Mouse (Mus musculus): ENCODE measurements around the gene Dok3.

Dok3 gene

GRCm38 (mm10) chr13:55540933-55541332 lies 11.8 kb upstream of the Dok3 start:
- DNase-seq (ENCODE audit: low spot score in 2 of 2), result peak in 1 of 2 experiments; percentile 42

GRCm38 (mm10) chr13:55536194-55537175 lies 7.4 kb upstream of the Dok3 start, which contains the start of gene Ddx41:
Ddx41 (minus strand) TSS chr13:55536658.
- DNase-seq (ENCODE audit: low spot score in 2 of 2), result peak; percentile 100

- no peak for DNase-seq (ENCODE audit: low spot score in 2 of 2)
Observed at GRCm38 (mm10) chr13:55535796-55536193, 6.7 kb upstream of the Dok3 start.

GRCm38 (mm10) chr13:55535191-55535590 lies 6.1 kb upstream of the Dok3 start:
- no peak for DNase-seq (ENCODE audit: low spot score in 2 of 2)

GRCm38 (mm10) chr13:55527834-55528772 lies 993 bp downstream of the Dok3 start:
- no peak for DNase-seq (ENCODE audit: low spot score in 2 of 2)

- no peak for DNase-seq (ENCODE audit: low spot score in 2 of 2)
Observed at GRCm38 (mm10) chr13:55527212-55527611, 1.9 kb downstream of the Dok3 start.

- DNase-seq (ENCODE audit: low spot score in 2 of 2), result no peak
Observed at GRCm38 (mm10) chr13:55525733-55526553, 3.2 kb downstream of the Dok3 start.

GRCm38 (mm10) chr13:55523951-55524600 lies 5.0 kb downstream of the Dok3 start:
- no peak for DNase-seq (ENCODE audit: low spot score in 2 of 2)

- DNase-seq (ENCODE audit: low spot score in 2 of 2), result no peak
Observed at GRCm38 (mm10) chr13:55523278-55523677, 5.8 kb downstream of the Dok3 start.

- no peak for DNase-seq (ENCODE audit: low spot score in 2 of 2)
Observed at GRCm38 (mm10) chr13:55522730-55523129, 6.4 kb downstream of the Dok3 start.

GRCm38 (mm10) chr13:55519606-55520005 lies 9.5 kb downstream of the Dok3 start:
- DNase-seq (ENCODE audit: low spot score in 2 of 2), result no peak

- peak in 1 of 2 experiments; percentile 95 for DNase-seq (ENCODE audit: low spot score in 2 of 2)
Observed at GRCm38 (mm10) chr13:55516955-55517354, 12.1 kb downstream of the Dok3 start.

GRCm38 (mm10) chr13:55513828-55514227 lies 15.3 kb downstream of the Dok3 start:
- no peak for DNase-seq (ENCODE audit: low spot score in 2 of 2)

GRCm38 (mm10) chr13:55513111-55513748 lies 15.9 kb downstream of the Dok3 start, which contains the start of gene Pdlim7:
Pdlim7 (minus strand) TSS chr13:55513676.
- peak; percentile 55 to 80 for DNase-seq (ENCODE audit: low spot score in 2 of 2)

GRCm38 (mm10) chr13:55512379-55513031 lies 16.6 kb downstream of the Dok3 start:
- no peak for DNase-seq (ENCODE audit: low spot score in 2 of 2)

- no peak for DNase-seq (ENCODE audit: low spot score in 2 of 2)
Observed at GRCm38 (mm10) chr13:55511492-55511861, 17.6 kb downstream of the Dok3 start.

GRCm38 (mm10) chr13:55510668-55511491 lies 18.2 kb downstream of the Dok3 start:
- DNase-seq (ENCODE audit: low spot score in 2 of 2), result no peak

- no peak for DNase-seq (ENCODE audit: low spot score in 2 of 2)
Observed at GRCm38 (mm10) chr13:55510332-55510667, 18.8 kb downstream of the Dok3 start.

GRCm38 (mm10) chr13:55508531-55508930 lies 20.6 kb downstream of the Dok3 start:
- no peak for DNase-seq (ENCODE audit: low spot score in 2 of 2)

Data from left cerebral cortex, adult 9 months (tissue).